Mouse (Mus musculus) gastrocnemius, adult 8-10 months (tissue): ENCODE measurements around the gene Tmem121b. TPM values are rescaled to one million over a fixed set of nuclear protein-coding genes. Genes with fewer than 3 reads are reported as not detected.

Experiments
- DNase-seq, 2 experiments: peaks; one replicate each; pipeline ENCODE4 v3.0.0; 2022; ENCODE audit warnings: low spot score in 2 of 2
- total RNA-seq, 4 experiments: library from RNA; stranded (reverse); gene quantifications; 2 replicates each; pipeline ENCODE4 v1.2.4; 2022

Gene Tmem121b
- total RNA-seq, 4 experiments from 2014 or later = not detected

DNA sequence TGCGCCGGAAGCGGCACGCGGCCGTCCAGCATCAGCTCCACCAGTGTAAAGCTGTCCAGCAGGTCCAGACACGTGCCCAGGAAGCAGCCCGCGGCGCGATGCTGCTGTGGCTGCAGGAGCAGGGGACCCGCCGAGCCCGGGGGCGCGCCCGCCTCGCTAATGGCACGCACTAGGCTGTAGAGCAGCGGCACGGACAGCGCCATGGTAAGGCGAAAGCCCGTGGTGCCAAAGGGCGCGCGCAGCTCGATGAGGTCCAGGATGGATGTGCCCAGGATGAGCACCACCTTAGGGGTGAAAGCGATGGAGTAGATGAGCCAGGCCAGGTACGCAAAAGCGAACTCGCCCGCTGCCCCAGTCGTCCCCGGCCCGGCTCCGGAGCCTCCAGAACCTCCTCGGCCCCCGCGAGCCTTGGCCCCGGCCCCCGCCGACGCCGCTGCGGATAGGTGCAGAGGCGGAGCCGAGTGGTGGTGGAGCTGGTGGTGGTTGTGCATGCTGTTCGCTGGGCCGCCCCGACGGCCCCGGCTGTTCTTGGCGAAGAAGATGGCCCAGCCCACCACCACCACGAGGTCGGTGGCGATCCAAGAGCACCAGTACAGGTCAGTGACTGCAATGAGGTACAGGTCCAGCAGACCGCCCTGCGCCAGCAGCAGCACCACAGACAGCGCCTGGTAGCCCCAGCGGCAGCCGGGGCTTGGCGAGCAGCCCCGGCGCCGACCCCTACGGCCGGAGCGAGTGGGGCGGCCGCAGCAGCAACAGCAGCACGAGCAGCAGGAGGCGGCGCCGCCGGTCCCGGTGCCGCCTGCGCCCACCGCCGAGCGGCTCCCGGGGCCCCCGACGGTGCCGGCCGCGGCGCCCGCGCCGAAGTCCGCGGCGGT, 871 bp downstream of the Tmem121b start:
- DNase-seq = no peak

DNA sequence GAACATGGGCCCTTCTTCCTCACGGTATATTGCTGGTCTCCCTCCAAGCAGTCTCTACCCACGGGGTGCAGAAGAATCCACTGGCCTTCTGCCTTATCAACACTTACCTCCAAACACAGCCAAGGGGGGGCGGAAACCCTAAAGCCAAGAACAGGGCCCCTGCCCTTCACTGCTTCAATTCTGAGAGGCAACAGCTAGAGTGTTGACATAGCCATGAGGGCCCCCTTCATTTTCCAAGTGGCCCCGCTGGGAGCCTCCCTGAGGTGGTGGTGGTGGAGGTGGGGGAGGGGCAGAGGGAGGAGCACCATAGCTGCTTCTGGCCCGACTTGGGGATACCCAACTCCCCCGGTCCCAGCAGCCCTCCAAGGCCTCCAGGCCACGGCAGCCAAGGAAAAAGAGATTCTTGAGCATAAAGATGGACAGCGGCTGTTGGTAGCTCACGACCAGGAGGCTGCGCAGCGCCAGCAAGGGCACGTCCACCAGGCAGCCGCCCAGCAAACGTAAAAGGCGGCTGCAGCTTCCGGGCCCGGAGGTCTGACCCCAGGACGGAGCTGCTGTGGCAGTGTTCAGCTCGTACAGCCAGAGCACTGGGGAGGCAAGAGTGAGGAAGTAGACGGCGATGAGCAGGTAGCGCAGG, 1.6 kb downstream of the Tmem121b start:
- DNase-seq = no peak

DNA sequence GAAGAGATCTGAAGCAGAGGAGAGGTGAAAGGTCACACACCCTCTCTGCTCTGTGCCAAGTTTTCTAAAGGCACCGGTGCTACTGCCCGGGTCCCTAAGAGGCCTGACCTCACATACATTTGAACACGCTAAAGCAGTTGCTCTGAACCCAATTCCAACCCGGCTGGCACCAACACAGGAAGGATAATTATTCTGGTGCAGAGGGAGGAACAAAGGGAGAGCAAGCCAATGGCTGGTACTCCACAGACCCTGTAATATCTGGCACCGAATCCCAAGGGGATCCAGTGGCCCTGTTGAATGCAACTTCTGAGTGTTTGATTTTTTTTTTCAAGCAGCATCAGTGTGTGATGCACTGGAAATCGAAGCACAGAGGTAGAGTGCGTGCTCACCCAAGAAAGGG, 2.5 kb downstream of the Tmem121b start:
- no peak for DNase-seq

DNA sequence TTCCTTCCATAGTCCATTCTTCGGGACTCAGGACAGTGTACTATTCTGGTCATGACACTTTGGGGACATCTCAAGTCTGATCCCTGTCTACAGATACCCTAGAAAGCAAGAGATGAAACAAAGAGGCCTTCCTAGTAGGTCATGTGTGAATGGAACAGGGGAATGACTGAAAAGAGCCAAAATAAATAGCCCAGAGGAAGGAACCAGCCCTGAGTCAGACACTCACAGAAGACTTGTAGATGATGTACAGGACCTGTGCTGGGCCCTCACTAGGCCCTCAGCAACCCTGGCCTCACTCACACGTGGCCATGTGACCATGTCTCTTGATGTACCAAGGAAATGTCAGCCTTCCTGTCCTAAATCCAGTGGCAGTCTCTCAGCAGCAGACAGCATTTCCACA, 4.1 kb downstream of the Tmem121b start:
- DNase-seq = no peak

DNA sequence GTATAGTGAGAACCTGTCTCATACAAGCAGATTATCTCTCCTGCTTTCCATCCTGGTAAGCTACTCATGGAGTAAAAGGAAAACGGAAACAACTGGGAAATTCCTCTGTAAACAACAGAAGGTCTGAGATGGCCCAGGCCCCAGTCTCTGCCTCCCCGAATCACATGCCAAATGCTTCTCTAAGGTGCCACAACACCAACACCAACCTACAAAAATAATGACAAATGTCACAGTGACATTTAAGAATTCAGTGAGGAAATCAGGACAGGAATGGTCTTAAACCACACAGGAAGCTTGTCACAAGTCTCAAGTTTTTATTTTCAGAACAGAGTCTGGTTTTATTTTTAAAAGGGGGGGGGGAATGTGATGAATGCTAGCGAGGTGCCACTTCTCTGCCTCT, 5.0 kb downstream of the Tmem121b start:
- DNase-seq = no peak

DNA sequence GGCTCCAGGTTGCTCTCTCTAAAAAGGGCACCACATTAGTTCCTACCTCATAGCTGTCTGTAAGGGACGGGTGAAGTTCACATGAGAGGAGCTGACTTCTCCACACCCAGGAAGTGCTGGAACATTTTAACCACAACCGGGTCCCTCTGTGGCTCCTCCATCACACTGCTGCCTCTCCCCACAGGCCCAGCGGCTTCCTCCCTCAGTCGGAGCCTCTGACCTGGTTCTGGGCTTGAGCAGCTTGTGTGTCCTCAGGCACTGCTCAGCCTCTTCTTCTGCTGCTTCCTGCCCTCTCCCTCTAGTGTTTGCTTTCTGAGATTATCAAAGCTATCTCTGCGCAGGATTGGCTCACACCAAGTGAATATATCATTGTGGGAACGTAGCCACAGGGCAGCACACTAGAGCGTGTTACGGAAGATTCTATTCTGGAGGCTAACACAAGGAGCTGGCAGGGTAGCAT, 7.5 kb downstream of the Tmem121b start:
- no peak for DNase-seq

DNA sequence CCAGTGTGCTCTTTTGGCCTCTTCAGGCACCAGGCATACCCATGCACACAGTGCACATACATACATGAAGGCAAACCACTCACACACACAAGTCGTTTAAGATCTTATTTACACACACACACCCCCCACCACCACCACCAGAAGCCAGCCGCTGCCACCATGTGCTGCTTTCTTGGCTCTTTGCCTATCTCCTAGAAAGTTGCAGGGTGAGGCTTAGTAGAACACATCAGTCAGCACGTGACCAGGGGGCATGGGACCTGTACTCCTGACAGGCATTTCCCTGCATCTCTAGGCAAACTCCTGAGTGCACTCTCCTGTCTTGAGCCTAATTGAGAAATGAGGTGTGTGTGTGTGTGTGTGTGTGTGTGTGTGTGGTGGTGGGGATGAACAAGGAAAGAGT, 8.6 kb downstream of the Tmem121b start:
- DNase-seq = no peak

DNA sequence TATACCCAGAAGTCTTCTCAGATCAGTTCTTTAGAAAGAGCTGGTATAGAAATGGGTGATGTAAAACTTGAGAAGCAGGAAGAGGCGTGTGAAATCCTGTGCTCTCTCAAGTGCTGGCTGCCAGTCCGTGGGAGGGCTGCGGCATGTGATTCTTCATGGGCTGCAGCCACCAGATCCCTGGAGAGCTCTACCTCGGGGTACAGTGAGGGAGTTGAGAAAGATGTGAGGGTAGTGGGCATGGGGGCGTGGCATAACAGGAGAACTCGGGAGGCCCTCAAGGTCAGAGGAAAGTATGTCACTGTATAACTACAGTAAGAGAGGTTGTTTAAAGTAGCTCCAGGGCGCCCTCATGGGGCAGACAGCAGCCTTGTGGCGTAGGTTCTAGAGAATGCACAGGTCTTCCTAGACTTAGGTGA, 10.4 kb downstream of the Tmem121b start:
- DNase-seq = peak in 1 of 2 experiments; percentile 12

DNA sequence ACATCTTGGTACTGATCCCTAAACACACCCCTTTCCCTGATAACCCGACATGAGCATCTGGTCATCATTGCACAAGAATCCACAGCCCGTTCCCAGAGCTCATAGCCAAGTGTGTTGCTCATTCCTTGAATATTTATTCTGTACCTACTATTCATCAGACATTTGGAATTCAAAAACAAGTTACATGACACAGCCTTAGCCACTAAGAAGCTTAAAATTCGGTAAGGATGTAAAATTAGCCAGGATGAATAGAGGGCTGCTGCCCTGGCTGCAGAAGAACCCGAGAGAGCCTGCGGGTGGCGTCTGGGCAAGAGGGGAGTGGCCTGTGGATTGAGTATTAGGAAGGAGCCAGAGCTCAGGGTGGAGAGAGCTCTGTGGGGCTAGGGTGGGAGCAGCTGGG, 10.9 kb downstream of the Tmem121b start:
- DNase-seq = no peak

DNA sequence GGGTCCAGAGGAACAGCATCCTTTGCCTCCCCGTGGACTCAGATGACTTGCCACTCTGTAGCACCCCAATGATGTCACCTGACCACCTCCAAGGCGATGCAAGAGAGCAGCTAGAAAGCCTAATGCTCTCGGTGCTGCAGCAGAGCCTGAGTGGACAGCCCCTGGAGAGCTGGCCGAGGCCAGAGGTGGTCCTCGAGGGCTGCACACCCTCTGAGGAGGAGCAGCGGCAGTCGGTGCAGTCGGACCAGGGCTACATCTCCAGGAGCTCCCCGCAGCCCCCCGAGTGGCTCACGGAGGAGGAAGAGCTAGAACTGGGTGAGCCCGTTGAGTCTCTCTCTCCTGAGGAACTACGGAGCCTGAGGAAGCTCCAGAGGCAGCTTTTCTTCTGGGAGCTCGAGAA, 11.6 kb downstream of the Tmem121b start:
- DNase-seq = no peak

DNA sequence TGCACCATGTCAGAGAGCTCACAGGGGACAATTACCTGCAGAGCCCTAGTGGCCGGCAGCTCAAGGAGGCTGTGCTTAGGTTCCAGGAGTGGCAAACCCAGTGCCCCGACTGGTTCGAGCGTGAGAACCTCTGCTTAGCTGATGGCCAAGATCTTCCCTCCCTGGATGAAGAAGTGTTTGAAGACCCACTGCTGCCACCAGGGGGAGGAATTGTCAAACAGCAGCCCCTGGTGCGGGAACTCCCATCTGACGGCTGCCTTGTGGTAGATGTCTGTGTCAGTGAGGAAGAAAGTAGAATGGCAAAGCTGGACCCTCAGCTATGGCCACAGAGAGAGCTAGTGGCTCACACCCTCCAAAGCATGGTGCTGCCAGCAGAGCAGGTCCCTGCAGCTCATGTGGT, 12.1 kb downstream of the Tmem121b start:
- DNase-seq = no peak

DNA sequence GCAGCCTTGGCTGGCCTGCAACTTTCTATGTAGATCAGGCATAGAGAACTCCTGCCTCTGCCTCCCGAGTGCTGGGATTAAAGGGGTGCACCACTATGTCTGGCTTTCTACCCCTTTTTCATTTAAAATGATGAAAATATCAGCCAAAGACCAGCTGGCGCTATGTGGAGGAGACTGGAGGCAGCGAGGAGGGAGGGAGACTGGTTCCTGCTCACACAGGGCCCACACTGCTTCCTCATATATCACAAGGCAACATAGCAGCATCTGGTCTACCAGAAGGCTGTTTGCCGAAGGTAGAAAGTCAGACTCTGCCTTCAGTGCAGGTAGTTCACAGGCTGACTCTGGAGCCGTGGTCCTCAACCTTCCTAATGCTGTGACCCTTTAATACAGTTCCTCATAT, 13.2 kb downstream of the Tmem121b start:
- DNase-seq = no peak

DNA sequence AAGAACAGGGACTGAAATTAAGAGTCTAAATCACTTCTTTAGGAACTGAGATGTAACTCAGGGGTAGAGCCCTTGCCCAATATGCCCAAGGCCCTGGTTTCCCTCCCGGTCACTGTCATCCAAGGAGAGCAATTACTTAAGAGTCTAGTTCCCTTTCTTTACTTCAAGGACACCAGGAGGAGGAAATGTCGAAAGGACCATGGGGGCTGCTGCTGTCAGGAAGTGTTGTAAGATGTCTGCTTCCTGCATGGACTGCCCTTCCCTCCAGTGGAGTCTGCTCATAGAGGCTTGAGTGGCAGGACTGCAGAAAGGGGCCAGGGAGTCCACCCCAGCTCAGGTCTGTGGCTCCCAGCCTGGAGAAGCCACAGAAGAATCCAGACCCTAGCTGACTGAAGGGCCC, 14.3 kb downstream of the Tmem121b start:
- no peak for DNase-seq

DNA sequence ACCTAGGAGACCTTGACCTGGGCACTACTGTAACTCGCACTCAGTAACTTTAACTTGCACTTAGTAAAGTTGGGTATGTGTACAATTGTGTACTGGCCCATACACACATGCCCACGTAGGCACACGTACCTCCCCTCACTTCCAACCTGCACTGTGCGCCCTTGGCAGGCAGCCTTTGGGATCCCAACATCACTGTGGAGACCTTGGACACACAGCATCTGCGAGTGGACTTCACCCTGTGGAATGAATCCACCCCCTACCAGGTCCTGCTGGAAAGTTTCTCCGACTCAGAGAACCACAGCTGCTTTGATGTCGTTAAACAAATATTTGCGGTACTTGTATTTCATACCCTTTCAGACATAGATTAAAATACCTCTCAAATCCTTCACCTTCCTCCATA, 18.3 kb downstream of the Tmem121b start:
- no peak for DNase-seq

DNA sequence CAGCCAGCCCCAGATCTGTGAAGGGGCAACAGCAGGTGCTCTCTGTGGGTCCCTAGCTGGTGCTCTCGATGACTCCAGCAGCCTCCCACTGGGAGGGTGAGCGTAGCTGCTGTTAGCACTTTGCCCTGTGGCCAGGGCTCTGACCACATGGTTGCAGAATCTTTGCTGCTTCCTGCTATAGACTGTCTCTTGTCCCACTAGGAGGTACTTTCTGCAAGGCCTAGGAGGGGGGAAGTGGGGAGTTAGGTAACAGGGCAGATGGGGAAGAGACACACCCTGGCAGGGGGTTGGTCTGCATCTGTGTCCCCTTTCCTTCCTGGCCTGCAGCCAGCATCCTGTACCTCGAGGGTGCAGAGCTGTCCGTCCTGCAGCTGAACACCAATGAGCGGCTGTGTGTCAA, 20.2 kb downstream of the Tmem121b start:
- peak in 1 of 2 experiments; percentile 8 for DNase-seq

DNA sequence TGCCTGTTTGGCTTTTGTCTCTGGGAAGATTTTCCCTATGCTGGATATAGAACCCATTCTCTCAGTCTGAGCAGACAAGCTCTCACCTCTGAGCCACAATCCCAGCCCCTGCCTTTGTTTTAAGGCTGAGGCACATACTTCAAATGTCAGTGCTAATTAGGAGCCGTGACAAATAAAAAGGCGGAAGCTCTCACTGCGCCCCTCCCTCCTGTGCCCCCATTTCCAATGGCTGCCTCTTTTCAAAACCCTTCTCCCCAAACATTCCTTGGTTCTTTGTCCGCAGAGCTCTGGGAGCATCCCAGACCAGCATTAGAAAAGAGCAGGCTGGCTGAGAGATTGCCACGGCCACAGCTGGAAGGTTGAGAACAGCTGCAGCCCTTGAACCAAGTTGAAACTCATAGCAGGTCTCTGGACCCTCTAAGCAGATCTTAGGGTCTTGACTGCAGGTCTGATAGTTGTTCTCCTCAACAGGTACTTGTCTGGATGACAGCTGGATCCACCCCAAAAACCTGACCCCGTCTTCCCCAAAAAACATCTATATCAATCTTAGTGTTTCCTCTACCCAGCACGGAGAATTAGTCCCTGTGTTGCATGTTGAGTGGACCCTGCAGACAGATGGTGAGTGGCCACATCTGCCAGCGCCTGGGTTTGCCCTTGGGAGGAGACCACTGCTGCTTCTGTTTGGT, 21.0 kb downstream of the Tmem121b start:
- no peak for DNase-seq

DNA sequence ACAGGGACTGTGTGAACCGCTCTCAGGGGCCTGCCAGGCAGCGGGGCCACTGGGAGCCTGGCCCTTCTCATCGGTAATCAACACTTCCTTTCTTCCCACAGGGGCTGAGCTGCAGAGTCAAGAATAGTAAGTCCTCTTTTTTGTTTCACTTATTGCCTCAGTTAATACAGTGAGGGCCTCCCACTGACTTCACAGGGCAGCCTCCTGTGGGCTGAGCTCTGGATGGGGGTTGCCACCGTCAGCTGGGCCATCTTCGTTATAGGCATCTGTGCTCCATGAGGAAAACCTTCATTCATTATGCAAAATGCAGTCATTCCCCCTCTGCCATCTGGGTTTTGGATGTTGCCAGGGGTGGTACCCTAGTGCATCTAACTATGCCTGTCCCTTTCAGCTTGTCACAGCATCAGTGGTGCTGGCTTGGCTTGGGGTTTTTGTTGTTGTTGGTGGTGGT, 21.6 kb downstream of the Tmem121b start:
- DNase-seq = no peak

DNA sequence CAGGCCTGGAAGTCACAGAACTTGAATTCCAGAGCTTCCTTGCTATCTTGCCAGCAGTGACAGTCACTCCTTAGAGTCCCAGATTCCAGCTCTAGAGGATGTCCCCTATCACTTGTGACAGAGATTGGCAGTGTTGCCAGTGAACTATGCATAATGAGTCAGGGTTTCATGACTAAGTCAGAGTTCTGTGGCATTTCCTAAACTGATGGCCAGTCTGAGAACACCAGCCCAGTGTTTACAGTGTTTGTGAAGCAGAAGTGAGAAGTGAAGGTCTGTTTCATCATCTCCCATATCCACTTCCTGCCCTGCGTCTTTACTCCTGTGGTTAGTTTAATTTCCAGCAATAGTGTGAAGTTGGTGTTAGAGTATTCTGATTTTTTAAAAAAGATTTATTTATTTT, 22.9 kb downstream of the Tmem121b start:
- no peak for DNase-seq

DNA sequence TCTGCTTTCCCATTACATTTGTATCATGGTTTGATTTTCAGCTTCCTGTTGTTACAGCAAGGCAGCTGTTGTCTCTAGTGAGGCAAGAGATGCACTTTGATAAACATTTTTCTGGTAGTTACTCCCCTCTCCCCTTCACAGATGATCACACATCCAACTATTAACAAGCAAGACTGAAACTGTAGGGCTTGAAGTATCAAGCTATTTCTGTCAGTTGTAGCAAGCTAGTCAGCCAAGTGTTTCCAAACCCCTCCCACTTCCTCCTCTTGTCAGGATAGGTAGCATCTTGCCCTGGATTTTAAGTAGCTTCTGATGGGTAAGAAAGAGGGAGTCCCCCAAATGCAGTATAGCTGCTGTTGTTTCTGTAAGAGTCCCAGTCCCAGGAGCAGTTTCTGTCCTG, 23.8 kb downstream of the Tmem121b start:
- DNase-seq = no peak

DNA sequence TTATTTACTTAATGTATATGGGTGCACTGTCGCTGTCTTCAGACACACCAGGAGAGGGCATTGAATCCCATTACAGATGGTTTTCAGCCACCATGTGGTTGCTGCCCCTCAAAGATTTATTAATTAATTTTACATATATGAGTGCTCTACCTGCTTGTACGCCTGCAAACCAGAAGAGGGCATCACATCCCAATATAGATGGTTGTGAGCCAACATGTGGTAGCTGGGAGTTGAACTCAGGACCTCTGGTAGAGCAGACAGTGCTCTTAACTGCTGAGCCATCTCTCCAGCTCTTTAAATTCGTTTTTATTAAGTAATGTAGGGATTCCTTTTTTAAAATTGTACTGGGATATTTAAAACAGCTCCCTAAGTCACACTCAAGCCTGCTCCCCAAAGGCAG, 24.3 kb downstream of the Tmem121b start:
- no peak for DNase-seq

DNA sequence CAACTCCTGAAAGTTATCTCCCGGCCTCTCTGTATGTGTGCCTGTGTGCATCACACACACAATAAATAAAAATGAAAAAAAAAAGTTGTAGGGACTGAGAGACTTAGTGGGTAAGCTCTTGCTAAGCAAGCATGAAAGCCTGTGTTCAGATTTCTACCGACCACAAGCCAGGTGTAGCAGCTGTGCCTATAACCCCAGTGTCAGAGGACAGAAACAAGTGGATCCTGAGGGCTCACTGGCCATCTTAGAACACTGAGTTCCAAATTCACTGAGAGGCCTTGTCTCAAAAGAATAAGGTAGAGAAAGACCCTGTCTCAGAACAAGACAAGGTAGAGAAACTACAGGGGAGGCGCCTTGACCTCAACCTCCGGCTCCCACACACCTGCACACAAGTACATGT, 25.3 kb downstream of the Tmem121b start:
- no peak for DNase-seq

DNA sequence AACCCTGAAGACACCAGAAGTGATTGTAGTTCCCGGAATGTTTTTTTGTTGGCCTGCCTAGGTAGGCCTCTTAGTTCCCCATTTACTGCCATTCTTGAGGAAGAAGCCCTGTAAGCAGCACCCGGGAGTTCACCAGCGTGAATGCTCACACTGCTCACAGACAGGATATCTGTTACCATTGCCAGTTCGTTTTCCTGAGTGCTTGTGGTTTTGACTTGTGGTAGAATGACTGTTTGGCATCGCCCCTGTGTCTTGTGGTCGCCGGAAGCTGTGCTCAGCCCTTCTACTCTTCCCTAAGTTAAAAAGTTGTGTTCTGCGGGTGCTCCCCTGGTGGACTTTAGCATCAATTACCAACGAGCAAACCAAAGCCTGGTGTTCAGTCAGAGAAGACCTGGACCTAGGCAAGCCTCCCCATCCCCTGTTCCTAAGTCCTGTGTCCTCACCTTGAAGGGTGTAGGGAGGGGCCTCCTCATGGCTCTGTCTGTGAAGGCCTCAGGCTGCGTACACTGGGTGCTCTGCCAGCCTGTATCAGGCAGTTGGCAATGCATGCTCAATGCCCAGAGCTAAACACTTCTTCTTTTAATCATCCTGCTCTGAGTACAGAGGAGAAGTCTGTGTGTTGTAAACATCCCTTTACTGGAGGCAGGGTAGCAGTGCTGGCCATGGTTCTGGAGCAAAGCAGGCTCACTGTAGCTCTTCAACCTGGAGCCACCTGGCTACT, 26.8 kb downstream of the Tmem121b start:
- no peak for DNase-seq
